Mouse (Mus musculus): Measurements from ENCODE around the gene 1110002E22Rik.

- TF ChIP-seq CTCF (IDR thresholded peaks at IDR 0.05; ENCODE audit: low read depth) (no peak), EP300 (IDR thresholded peaks at IDR 0.05; ENCODE audit: low read depth) (no peak)
These were observed 30.4 kb downstream of the 1110002E22Rik start for GRCm38 (mm10) chr3:138095301-138095700.
